Mouse (Mus musculus): ENCODE measurements at regions not wholly inside any gene's neighbourhood (a gene's known extent, or its start where the extent isn't known, plus 50 kb on each side); places are given as distances from the start of the nearest gene placed in this dataset.

DNA sequence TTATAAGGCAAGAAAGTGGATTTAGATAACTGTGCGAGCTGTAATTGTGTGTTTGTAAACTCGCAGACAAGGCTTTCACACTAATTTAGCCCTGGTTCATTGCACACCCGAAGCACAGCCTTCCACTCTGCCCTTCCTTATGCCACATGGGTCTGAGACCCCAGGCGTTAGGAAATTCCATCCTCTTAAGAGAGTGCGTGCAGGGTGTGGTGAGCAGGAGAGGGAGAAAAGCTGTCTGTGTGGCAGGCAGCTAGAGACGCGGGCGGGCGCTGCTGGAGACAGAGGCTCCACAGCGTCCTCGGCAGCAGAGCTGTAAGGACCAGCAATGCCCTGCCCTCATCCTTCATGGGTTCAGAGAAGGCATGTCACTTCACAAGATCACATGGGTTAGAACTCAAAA is 176.6 kb upstream of the Dapk1 start:
- no peak for DNase-seq (ENCODE audit: extremely low spot score in 1 of 2, low spot score in 1 of 2)

DNA sequence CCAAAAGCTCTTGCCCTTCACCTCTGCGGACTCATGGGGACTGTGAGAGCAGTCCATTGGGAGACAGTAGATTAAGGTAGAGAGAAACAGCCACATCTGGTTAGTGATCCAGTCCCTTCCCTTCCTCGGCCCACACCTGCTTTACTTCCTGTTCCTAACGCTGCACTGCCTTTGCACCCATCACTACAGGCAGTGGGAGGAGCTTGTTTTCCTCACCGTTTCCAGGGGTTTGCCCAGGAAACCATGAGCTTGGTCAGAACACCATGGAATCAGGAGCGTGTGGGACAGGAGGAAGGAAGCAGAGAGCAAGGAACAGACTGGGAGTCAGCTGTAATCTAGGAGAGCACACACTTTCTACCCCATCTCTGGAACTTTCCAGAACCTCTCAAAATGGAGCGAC is 176.2 kb upstream of the Dapk1 start:
- no peak for DNase-seq (ENCODE audit: extremely low spot score in 1 of 2, low spot score in 1 of 2)

DNA sequence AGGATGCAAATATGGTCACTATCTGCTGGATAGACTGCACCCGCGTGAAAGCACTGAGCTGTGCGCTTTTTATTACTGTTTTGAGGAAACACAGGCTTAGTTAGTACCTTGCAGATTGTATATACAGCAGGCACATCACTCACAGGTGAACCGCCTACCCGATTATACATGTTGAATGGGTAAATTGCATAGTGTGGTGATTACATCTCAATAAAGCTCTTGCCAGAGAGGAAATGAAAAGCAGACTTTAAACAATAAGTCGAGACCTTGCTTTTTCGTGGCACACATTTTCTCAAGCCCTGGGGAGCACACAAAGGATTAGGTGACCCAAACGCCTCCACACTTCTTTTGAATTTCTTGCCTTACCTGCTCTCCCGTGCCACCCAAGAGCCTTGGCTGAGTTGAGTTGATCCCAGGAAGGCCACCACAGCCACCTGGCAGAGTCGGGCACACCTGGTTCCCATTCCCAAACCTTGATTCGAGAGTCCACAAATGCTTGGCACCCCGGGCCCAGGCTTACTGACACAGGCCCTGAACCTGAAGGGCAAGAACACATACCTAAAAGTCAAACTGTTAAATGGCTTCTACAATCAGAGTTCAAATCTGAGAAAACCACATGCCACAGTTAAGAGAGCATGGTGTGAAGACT is 175.4 kb upstream of the Dapk1 start:
- DNase-seq (ENCODE audit: extremely low spot score in 1 of 2, low spot score in 1 of 2), result no peak

DNA sequence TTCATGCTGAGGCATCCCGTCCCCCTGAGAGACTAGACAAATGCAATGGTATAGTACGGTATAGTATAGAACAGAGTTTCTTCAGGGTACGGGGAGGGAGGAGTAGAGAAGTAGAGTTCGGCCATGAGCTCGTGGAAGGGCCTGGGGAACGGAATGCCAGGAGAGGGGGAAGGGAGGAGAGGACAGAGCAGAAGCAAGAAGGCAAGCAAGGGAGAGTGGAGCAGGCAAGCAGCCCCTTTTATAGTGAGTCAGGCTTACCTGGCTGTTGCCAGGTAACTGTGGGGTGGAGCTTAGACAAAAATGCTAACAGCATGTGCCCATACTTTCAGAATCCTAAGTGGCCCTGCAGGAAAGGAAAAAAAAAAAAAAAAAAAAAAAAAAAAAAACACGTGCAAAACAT is 174.7 kb upstream of the Dapk1 start:
- DNase-seq (ENCODE audit: extremely low spot score in 1 of 2, low spot score in 1 of 2), result no peak

DNA sequence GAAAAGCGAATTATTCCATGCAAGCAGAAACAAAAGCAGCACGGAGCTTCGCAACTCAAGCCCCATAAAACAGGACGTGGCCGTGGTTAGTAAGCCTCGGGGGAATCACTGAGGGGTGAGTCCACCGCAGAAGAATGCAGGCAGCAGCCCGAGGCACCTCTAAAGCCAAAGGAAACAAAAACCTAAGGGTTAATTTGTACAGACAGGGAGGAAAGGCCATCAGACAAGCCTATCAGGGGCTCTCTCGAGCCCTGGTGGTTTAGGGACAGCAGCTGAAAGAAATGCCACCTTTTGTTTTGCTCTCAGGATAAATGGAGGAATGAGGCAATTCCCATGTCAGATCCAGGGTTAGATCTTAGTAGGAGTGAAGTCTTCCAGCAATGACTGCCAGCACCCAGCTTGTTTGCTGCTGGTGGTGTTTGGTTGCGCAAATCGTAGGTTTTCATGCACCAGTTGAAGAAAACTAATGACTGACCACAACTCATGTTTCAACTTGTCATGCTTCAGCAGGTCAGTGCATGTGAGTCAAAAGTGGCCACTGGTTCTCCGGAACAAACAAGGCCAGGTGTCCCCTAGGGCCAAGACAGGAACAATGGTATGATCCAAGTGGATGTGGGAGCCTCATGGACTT is 173.9 kb upstream of the Dapk1 start:
- no peak for DNase-seq (ENCODE audit: extremely low spot score in 1 of 2, low spot score in 1 of 2)

DNA sequence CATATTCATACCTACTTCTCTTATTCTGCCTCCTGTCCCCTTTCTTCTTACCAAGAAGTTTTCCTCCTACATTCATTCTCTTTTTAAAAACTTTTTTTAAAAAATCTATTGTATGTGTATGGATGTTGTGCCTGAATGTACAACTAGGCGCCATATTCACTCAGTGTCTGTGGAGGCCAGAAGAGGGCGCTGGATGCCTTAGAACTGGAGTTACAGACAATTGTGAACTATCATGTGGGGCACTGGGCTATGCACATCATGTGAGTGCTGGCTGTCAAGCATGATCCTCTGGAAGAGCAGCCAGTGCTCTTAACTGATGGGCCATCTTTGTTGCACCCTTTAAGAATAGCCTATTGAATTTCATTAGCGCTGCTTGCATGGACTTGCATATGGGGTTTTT is 172.6 kb upstream of the Dapk1 start:
- no peak for DNase-seq (ENCODE audit: extremely low spot score in 1 of 2, low spot score in 1 of 2)

DNA sequence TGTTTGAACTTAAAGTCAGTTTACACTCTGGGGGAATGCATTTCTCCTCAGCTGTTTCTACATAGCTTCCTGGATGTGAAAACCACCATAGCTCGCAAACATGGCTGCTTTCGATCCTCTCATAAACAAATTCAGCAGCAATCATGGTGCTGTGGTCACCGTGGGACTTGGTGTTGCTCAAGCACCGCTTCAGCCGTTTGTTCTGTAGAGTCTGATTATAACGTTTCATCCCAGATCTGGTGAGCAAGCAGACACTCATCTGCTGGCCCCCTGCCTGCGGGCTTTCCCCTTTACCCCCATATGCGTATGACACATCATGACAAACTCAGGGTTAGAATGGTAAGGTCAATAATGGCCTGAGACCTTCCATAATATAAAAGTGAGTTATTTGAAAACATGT is 170.3 kb upstream of the Dapk1 start:
- DNase-seq (ENCODE audit: extremely low spot score in 1 of 2, low spot score in 1 of 2), result no peak

DNA sequence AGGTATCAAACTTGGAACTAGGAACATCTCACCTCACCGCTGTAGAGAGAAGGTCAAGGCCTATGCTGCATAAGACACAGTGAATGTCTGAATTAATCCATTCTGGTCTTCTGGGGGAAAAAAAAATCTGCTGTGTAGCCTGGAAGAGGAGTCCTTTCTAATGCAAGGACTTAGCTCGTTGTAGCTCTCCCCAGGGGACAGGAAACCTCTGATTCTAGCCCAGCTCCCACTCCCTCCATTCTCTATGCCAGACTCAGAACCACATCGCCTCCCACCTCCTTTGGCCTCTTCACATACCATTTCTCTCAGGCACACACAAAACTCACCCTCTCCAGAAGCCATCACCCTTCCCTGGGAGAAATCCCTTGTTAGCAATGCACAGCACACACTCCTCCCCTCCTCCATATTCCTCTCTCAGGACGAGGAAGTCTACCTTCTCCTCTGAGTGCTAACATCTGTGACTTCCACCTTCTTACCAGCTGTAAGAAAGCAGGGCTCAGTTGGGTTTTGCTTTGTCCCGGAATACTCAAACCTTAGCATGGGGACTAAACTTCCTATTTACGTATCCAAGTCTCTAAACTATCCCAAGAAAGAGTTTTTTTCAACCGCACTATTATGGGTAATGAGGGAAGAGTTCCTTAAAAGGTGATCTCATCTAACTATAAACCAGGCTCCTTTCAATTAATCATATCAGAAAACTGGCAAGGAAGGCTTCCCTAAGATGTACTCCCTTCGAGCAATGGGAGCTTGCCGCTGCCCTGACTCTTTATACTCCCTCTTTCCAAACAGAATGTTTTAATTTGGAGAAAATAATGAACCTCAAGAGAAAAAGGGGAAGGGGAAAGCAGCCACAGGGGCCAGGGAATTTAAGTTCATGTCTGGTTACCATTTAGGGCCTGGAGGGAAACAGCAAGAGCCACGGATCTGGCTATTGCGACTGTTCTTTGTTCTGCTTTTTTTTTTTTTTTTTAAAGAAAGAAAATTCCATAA is 167.2 kb upstream of the Dapk1 start:
- DNase-seq (ENCODE audit: extremely low spot score in 1 of 2, low spot score in 1 of 2), result no peak

DNA sequence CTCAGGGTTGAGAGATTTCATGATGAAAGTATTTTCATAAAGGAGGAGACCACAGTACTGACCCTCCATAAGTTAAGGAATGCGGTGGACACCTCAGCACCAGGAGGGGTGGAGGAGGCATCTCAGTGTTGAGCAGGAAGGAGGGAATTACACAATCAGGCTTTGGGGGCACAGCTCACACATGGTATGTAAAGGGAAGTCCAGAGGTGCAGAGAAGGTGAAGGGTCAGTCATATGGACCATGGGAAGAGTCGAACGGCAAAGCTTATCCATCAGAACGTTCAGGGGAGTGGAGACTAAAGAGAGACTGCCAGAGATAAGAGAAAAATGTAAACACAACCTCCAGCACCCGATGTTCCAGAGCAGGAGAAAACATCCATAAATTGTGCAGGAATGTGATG is 166.4 kb upstream of the Dapk1 start:
- DNase-seq (ENCODE audit: extremely low spot score in 1 of 2, low spot score in 1 of 2), result no peak

DNA sequence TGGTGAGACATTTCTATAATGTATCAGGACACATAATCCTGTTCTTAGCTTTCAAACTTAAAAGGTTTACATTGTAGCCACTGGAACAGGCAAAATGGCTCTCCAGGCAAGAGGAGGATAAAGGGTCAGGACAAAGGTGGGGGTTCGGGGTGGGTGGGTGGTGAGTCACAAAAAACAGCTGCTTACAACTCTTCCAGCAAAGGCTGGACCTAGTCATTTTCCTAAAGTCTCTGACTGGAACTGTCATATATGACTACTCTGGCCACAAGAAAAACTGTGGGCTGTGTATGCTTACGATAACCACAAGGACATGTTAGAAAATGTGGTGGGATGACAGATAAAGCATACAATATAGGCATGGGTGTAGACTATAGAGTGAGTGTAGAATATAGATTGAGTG is 163.6 kb upstream of the Dapk1 start:
- DNase-seq (ENCODE audit: extremely low spot score in 1 of 2, low spot score in 1 of 2), result no peak

DNA sequence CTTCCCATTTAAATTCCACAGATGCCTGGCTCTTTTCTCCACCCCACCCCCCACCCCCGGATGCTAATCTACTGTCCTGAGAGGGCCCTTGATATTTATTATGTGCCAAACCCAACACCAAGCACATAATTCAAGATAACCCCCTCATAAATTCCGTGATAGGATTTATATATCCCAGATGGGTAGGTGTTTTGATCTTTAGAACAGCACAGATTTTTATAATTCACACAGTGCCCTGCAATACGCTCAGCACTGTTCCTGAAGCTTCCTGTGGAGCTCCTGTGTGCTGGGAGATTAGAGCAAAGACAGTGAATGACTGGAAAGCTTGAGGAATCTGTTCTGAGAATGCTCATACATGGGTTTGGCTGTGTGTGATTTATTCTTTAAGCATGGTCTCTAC is 161.2 kb upstream of the Dapk1 start:
- DNase-seq (ENCODE audit: extremely low spot score in 1 of 2, low spot score in 1 of 2), result no peak

DNA sequence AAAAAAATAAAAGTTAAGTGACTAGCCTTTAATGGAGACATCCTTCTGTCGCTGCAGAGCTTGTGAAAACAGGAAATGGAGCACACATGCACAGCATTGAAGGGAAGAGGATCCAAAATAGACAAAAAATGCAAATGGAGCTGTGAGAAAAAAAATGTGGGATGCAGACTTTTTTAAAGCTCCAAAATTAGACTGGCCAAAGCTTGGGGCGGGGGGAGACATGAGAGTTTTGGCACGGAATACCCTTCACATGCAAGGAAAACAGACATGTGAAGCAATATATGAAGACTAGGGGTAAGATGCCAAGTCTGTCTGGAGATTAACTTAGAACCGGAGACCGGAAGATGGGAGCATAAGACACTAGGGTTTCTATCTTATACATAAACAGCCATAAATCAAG is 156.6 kb upstream of the Dapk1 start:
- no peak for DNase-seq (ENCODE audit: extremely low spot score in 1 of 2, low spot score in 1 of 2)

DNA sequence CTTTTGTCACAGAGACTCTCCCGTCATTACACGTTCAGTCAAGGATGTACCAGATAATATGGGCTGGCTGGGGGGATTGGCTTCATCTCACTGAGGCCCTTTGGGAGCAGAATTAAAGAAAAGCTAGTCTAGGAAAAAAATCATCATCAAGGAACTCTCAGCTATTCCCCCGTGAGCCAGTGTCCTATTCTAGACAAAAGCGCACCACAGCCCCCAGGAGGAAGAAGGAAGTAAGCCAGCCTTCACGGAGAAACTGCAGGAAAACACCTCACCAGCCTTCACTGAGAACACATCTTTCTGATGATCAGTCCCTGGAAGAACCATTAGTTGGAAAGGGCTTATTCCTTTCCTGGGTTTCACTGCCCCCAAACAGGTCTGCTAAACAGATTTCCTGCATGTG is 154.8 kb upstream of the Dapk1 start:
- DNase-seq (ENCODE audit: extremely low spot score in 1 of 2, low spot score in 1 of 2), result no peak

DNA sequence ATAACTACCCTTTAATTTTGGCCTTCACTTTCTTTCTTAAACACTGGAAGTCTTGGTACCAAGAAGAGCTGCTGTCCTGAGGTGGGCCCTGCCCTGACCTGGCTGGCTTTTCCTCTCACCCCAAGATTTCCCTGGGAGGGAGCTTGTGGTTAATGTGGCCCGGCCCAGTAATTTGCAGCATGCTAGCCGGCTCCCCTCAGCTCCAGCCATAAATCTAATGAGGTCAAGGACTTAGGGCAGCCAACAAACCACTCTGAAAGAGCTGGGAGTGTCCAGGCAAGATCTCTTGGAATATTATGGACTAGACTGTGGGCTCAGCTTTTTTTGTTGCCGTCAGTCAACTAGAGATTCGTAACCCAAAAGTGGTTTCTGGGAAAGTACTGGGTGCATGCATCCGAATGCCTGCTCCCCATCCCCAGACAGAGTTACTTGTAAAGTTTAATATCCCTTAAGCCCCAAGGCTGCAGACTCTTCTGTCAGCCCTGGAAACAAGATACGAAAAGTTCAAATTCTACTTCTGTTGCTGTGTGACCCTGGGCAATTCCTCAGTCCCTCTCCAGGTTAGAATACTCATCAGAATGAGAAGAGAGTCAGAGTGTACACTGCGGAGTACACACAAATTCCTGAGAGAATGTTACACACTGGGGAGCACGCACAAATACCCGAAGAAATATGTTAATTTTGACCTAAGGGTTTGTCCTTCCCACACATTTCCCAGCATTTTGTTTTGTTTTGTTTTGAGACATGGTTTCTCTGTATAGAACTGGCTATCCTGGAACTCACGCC is 150.8 kb upstream of the Dapk1 start:
- no peak for DNase-seq (ENCODE audit: extremely low spot score in 1 of 2, low spot score in 1 of 2)

DNA sequence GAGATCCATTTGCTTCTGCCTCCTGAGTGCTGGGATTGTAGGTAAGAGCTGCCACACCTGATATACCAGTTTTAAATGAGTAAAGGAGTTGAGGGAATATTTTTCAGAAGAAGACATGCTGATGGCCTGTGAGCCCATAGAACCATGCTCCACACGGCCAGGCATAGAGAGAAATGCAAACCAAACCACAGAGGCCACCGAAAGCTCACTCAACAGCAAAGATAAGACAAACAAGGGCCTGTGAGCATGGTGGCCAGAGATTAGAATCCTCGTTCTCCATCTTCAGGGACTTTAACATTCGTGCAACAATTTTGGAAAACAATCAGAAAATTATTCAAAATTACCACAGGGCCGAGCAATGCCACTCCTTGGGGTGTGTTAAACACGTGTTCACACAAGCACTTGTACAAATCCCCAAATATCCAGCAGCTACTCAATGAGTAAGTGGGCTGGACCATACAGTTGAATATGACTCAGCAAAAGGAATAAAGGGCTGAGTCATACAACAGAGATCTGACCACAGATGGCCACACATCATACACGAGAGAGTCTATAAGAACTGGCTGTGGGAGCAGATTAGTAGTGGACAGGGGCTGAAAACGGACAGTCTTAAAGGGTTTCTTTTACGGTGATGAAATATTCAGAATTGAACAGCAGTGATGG is 147.8 kb upstream of the Dapk1 start:
- no peak for DNase-seq (ENCODE audit: extremely low spot score in 1 of 2, low spot score in 1 of 2)

DNA sequence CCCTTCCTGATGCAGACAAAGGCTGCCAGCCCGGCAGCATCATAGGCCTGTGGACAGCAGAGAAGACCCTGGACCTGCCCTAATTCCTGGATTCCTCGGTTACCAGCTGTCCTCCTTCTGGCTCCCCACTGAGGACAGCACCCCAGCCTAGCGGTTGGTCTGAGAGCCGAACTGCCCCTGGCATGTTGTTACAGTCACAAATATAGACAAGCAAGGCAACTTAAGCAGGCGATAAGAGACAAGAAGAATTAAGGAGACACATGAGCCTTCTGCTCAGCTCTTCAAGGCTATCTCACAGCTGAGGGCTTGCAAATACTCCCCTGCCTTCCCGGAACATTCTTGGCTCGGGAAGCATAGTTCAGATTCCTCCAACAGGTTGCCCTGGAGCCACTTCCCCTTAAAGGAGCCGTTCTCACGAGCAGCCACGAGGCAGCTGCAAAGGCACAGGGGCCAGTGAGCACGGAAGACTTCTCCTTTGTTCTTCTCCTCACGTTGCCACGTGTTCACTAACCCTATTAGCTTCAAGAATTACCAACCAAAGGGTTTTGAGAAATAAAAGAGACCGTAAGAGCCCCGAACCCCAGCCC is 146.6 kb upstream of the Dapk1 start:
- no peak for DNase-seq (ENCODE audit: extremely low spot score in 1 of 2, low spot score in 1 of 2)

DNA sequence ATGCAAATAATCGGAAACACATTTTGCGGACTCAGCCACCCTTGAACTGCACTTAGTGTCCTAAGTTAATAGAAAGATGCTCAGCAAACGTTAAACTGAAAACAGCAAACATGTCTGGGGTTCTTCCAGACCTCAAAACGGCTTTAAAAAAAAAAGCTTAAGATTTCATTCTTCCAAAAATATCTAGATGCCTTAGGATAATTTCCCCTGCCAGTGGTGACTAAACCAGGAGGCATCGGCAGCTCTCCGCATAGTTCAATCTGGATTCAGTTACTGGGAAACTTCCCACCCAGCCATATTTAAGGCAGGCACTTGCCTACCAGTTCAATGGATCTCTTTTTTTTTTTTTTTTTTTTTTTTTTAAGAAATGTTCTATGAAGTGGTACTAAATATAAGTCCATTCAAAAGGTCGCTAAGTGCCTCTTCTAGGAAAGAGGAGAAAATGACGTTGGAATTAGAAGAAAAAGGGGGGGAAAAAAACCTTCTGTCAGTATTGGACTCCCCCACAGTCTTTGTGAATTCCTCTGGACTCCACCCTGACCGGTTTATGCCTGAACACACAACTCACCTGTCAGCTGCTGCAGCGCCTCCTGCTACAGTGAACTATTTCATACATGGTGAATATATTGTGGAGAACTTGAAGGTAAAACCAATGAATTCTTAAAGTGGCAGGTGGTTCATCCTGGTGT is 145.7 kb upstream of the Dapk1 start:
- no peak for DNase-seq (ENCODE audit: extremely low spot score in 1 of 2, low spot score in 1 of 2)

DNA sequence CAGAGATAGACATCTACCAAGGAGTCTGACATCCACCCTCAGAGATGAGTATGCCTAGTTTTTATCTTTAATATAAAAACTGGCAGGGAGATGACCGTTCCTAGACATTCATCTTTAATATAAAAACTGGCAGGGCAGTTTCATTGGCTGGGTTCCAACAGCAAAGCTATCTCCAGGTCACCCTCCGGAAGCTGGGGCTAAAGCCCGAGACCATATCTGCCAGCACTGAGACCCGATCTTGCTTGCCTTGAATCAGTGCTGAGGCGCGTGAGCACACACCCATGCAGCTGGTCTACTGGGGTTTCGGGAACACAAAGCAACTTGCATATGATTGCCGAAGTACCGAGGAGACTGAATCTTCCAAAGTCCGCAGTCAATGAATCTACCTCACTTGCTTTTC is 144.5 kb upstream of the Dapk1 start:
- no peak for DNase-seq (ENCODE audit: extremely low spot score in 1 of 2, low spot score in 1 of 2)

DNA sequence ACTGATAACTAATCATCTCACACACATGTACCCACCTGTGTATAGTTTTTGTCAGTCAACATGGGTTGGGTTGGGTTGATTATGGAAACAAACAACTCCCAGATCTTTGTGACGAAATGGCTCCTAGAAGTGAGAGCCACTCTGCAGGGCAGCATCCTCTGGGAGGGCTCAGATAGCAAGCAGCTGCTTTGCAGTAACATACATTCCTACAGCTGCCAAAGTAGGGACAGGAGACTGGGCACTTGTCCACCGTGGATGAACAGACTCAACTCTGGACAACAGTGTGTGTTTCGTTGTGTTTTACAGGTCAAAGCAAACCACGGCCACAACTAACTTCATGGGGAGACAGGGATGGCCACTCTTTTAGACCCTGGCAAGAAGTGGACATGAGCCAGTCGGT is 142.7 kb upstream of the Dapk1 start:
- DNase-seq (ENCODE audit: extremely low spot score in 1 of 2, low spot score in 1 of 2), result no peak

Data from layer of hippocampus, postnatal 25 days (tissue).